Mouse (Mus musculus): ENCODE data around the gene Avpi1. TPM values are rescaled to one million over a fixed set of nuclear protein-coding genes. Genes with fewer than 3 reads are reported as not detected.

Gene Avpi1
- polyA plus RNA-seq, 2 experiments from 2014 or later = 9.2 to 9.7 TPM

DNA sequence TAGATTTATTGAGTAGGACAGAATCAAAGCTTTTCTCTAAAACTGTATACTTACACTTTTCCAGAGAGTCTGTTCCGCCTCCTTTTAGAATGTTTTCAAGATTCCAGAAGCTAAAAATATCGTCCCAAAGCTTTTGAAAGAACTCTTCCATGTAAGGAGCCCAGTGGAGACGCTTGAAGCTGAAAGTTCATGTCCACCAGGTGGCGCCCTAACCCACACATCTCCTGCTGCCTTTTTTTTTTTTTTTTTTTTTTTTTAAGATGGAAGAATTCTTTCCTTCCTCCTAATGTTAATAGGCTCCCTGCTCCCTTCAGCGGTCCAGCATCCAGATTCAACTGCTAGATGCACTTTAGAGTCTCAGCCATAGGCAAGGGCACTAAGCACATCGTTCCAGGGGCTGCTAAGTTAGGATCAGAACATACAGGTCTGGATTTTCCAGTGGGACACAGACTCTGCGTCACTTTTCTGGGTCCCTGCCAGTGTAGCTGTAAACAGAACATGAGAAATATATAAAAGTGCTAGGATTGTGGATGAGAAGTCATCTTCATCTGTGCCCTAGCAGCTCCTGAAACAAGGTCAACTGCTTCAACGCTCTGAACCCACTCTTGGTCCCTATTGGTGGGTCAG lies 15.8 kb upstream of the Avpi1 start:
- no peak for ATAC-seq

DNA sequence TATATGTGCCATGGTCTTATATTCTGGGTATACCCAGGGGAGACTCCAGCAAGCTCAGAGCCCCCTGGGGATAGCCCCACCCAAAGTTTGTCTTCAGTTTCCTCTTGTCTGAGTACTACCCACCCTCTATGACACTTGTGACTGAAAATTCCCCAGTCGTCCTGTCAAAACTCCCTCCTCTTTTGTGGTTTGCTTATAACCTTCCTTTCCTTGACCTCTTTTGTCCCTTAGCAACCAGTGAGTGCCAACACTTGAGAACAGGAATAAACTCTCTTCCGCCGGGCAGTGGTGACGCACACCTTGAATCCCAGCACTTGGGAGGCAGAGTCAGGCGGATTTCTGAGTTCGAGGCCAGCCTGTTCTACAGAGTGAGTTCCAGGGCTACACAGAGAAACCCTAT lies 15.2 kb upstream of the Avpi1 start:
- ATAC-seq = no peak

DNA sequence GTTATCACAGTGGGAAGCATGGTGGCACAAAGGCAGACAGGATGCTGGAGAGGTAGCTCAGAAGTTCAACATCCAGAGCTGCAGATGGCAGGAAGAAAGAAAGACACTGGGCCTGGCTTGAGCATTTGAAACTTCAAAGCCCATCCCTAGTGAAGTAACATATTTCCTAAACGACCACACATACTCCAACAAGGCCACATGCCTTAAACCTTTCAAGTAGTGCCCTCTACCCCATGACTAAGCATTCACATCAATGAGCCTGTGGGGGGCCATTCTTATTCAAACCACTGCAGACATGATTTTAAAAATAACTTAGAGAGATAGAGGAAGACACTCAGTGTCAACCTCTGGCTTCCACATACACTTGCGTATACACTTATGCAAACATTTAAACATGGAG lies 13.9 kb upstream of the Avpi1 start:
- no peak for ATAC-seq

DNA sequence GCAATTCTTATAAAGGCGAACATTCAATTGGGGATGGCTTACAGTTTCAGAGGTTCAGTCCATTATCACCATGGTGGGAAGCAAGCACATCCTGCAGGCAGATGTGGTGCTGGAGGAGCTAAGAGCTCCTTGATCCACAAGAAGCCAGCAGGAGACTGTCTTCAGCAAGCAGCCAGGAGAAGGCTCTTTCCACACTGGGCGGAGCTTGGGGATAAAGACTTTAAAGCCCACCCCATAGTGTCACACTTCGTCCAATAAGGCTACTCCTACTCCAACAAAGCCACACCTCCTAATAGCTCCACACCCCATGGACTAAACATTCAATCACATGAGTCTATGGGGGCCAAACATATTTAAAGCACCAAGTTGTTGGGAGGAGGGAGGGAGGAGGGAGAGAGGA lies 13.1 kb upstream of the Avpi1 start:
- no peak for ATAC-seq

DNA sequence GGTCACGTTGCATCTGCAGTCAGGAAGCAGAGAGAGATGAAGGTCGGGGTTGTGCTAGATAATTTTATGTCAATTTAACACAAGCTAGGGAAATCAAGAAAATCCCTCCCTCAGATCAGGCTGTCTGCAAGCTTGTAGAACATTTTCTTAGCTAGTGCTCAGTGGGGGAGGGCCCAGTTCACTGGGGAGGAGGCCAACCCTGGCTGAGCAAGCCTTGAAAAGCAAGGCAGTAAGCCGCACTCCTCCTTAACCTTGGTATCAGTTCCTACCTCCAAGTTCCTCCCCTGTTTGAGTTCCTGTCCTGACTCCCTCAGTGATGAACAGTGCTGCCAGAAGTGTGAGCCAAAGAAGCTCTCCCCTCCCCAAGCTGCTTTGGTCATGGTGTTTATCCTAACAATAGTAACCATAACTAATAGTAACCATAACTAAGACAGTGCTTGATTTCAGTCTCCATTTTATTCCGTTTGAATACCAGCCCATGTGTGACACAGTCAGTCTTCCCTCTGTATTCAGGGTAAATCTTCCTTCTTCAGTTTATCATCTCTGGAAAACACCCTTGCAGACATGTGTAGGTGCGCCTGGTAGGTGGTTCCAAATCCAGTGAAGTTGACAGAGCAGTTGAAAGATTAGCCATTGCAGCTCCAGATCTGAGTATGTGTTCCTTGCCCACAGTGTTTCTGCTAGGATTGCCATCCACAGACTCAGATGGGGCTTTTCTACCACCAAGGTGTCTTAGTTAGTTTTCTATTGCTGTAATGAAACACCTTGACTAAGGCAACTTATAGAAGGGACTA lies 11.1 kb upstream of the Avpi1 start:
- no peak for ATAC-seq

DNA sequence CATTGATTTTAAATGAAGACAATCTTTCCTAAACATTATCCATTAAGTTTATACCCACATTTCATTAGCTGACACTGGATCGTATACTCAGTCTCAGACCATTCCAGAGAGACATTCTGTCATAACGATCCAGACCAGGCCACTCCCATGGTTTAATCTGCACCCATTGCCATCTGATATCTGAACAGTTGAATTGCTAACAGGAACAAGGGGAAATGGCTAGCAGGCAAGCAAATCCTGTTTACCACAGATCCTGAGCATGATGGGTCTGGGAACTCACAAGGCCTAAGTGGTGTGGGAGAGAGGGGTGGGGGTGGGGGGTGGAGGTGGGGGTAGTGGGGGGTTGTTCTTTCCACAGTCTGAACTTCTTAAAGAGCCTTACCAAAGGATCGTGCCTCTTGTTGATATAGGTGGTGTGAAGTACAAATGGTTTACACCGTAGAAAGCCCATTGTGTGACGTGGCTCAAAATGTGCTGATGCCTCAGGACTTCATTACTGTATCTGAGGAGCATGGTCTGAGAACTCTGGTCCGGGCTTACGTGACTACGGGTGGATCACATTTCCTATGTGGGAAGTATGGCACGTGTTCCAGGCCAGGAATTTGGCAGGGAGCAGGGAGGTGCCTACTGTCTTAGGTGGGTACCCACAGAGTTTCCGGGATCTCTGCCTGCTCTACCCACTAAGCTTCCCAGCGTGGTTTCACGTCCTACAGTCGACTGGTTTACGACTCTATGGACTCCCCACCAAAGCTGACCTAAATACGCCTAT lies 9.8 kb upstream of the Avpi1 start:
- ATAC-seq = no peak

DNA sequence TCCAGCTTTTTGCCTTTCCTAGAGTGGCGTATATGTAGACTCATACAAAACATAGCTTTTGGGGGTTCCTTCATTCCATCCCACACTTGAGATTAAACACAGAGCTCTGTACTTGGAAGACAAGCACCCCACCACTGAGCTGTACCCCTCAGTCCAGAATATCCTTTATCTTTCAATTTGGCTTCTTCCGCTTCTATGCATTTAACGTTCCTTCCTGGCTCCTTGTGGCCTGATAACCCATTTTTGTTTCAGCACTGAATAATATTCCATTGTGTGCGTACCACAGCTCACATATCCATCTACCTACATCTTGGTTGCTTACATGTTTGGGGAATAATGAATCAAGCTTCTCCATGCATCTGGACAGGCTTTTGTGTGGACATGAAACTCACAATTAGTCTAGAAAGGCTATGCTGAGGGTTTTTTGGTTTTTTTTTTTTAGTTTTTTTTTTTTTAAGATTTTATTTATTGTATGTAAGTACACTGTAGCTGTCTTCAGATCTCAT lies 8.4 kb upstream of the Avpi1 start:
- ATAC-seq = no peak

DNA sequence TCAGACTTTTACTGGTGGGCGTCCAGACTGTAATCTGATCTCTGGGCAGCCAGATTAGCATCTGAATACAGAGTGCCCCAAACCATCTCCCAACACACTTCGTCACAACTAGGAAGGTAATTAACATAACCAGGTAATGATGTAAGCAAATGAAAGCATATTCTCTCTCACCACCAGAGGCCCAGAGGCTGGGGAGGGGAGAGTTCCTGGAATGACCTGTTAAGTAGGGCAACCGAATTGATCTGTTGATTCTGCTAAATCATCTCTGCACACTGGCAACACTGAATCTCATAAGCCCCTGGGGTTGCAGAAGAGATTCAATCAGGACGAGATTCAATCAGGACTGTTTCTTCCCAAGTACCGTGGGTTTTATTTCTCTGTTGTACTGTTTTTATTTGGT lies 7.3 kb upstream of the Avpi1 start:
- ATAC-seq = no peak

DNA sequence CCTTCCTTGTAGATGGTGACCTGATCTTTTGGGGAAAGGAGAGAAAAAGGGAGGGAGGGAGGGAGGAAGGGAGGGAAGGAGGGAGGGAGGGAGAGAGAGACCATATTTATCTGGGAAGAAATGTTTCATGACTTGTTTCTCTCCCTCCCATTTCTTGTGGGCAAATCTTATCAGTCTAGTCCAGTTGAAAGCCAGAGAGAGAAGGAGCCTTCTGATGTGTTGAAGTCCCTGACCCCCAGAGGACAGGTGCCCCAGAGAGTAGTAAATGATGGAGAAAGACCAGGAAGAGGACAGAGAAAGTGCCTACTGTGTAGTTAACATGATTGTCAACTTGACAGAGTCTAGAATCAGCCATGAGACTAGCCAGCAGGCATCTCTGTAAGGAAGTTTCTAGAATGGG lies 6.2 kb upstream of the Avpi1 start:
- no peak for ATAC-seq

DNA sequence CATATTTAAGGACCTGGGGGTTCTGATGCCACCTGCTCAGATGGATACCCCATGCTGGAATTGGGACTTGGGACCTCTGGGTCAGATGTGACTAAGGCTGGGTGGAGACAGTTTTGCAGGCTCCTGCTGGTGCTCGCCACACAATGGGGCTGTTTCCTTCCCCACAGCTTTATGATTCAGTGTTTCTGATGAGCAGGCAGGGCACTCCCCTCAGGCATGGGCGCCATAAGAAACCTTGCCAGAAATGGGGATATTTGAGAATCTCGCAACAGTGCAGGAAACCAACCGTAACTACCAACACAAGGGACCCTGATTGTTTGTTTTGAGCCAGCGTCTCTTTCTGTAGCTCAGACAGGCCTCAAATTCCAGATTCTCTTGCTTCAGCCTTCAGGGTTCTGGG lies 2.2 kb upstream of the Avpi1 start:
- no peak for ATAC-seq

DNA sequence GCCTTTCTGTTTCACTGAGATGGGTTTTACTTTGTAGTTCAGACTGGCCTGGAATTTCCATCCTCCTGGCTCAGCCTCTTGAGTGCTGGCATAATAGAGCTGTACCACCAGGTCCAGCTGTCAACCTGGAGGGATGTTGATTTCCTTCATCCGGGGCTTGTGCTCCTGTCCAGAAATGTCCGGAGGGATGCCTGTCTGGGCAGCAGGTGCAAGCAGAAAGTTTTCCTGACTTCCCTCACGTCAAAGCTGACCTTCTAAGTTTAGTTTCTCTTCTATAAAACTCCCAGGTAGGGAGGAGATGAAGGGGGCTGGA lies 1.4 kb upstream of the Avpi1 start:
- no peak for ATAC-seq

DNA sequence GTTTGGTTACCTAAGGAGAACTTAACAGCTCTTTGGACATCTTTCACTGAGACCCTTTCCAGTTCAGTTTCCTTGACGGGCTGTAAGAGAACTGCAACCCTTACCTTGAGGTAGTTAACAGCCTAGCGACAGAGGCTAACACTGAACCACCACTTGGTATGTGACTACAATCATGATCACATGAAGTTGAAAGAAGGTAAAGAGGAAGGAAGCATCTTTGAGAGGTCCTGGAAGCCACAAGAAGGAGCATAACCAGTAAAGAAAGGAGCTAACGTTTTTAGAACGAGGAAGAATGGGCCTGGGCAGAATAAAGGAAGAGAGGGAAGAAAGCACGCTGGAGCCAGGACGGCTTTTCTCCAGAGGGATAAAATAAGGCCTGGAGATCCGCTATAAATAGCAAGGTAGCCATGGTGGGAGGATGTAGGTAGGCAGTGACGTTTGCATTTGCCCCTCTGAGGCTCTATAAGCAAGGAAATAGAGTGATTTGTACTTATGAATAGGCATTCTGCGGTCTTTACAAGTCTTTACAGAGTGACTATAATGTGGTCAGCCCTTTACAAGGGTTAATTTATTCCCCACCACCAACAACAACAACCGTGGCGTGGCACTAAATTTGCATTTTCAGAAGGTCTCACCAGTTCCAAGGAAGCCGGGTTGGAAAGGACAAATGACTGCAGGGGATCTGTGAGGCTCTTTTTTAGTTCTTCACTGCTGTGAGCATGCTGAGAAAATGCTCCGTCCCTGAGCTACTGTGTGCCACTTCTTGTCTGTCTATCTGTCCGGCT lies 842 bp upstream of the Avpi1 start:
- peak; percentile 24 for ATAC-seq

DNA sequence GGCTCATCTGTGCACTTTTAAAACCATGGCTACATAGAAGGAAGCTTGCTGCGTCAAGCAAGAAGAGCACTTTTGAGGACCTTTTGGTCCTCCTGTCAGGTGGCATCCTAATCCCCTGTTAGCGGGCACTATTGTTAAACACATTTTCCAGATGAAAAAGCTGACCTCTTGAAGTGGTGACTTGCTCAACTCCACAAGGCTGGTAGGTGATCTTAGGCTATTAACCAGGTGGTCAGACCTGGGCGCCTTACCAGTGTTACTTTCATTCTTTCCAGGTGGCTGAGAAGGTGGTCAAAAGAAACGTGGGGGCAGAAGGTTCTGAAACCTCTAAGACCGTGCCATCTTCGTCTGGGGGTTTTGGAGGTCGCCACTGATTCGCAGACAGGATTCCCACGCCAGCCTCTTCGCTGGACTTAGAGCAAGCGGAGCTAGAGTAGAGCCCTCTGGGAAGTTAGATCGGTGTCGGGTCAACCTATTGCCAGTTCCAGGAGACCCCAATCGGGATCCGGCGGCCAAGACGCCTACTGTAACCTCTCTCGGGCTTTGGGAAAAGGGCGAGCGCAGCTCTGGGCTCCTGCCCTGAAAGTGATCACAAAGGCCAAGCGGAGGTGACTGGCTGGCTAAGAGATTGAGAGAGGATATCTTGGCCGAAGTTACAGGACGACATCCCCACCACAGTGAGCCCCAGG lies 663 bp downstream of the Avpi1 start:
- no peak for ATAC-seq

DNA sequence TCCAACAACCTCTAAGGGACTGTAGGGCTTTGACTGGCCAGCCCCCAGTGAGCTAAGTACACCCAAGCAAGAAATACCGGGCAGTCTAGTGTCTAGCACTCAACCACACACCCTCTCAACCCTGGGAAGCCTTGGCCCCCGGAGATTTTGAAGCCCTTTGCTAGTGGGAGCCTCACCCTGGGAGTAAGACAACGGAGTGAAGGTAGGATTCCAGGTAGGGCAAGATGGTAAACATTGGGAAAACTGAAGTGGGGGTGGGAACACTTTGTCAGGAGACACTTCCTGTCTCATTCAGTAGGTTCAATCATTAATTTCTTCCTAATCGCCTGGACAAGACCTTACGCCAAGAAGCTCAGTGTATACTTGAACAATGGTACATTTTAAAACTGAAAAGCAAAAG lies 1.8 kb downstream of the Avpi1 start:
- no peak for ATAC-seq

DNA sequence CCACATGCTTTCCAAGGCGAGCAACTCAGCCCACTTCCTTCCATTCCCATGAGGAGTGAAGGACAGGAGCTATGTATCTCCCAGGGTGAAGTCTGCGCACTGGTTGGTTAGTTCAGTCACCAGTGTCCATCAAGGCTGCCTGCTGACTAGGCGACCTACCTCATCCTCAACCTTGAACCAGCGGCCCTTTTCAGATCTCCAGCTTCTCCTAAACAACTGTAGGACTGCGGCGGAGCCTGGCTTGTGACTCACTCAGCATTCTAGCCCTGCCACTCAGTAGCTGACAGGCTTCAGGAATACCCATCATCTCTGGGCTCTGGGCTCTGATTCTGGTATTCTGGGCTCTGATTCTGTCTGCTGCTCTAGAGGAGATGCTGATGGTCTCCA lies 2.6 kb downstream of the Avpi1 start:
- ATAC-seq = no peak

DNA sequence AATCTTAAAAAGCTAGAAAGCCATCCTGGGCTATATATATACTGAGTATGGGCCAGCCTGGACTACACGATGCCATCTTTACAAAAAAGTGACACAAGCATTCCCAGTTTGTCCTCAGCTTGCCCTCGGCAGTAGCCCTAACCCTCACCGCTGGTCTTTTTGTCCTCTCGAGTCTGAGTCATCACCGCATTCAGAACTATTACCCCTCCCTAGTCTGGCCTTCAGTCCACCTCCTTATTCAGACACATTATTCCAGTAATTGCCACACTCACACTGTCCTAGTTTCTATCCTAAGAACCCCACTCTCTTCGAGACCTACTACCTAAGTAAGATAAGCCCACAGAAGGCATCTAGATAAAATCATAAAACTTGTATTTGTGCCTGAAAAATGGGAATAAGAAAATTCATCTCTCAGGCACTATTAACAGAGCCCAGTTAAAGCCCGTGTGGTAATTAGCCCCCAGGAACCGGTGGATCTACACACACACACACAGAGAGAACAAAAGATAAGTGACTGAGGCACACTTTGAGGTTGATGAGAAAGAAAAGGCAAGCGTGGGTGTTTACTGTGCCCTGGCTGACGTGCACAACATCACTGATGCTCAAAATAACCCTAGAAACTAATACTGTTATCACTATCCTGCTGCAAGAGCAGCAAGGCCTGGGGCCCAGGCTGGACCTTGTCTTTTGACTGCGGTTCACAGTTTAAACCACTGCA lies 3.2 kb downstream of the Avpi1 start:
- ATAC-seq = no peak

DNA sequence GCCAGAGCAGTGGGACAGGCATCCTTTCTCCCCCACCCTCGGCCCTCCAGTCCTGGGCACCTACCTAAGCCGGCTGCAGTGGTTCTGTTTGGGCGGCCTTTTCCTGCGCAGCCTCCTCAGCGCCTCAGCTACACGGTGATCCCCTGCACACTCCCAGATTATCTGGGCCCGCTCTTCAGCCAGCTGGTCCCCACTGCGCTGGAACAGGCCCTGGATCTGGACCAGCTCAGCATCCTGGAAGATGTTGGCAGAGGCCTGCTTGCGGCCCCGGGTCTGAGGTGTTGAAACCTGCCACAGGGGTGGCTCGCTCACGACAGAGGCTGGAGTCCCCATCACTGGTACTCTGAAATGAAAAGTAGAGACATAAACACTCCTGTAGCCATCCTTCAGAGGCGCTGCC lies 4.2 kb downstream of the Avpi1 start:
- no peak for ATAC-seq

DNA sequence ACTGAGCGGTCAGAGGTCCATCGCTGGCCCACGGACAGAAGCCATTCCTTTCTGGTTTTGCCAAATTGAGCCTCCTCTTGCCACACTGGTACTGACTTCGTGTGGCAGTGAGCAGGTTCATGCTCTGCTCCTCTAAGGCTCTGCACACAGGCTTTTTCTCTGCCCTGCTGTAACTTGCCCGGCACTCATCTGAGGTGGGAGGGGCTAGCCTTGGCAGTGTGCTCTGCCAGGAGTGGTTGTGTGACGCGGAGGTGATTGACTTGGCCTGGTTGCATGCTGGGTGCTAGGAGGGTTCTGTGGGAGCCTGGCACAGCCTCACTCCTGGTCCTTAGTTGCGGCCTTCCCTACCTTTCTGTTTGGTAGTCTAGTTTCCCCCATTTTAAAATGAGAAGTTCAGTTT lies 8.4 kb downstream of the Avpi1 start:
- ATAC-seq = no peak

DNA sequence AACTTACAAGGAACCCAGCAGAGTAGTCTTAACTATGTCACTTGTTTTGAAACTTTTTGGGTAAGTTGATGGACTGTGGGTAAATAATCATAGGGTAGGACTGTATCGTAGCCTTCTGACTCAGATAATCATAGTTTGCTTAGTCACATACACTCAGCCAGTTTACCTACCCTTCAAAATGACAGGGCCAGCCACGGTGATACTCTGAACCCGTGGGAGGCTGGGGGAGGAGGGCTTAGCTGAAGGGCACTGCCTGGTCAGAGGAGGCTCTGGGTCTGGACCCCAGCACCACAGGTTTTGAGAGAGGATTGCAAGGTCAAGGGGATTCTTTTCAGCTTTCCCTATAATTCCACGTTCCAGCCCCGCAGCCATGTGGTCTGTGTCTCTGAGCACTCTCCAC lies 10.3 kb downstream of the Avpi1 start:
- ATAC-seq = no peak

DNA sequence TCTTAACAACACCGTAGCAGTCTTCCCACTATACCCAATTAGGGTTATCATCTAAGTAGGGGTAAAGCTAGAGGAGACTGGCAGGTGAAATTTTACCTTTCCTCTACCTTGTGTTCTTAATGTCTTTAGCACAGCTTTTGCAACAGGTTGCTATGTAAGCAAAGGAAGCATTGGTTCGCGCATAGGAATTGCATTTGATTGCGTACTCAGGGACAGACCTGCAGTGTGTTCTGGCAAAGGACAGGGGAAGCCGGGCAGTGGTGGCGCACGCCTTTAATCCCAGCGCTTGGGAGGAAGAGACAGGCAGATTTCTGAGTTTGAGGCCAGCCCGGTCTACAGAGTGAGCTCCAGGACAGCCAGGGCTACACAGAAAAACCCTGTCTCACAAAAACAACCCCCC lies 10.7 kb downstream of the Avpi1 start:
- no peak for ATAC-seq

DNA sequence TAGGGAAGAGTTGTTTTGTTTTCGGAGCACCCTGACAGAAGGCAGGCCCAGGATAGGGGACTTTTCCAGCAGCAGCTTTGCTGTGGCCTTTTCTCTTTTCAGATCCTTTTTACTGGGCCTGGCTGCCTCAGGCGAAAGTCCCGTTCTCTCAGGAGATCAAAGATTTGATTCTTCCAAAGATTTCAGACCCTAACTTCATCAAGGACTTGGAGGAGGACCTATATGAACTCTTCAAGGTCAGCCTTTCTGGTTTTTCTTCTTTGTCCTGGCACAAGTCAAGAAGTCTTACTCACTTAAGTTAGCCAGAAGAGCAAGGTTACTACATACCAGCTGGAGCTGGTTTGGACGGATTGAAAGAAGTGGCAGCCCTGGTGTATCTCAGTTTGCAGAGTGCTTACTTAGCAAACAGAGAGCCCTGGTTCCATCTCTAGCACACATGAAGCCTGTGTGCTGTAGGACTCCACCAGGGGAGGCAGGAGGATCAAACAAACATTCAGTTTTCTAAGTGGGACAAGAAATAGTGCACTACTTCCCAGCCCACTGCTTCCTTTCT lies 13.0 kb downstream of the Avpi1 start:
- ATAC-seq = no peak

DNA sequence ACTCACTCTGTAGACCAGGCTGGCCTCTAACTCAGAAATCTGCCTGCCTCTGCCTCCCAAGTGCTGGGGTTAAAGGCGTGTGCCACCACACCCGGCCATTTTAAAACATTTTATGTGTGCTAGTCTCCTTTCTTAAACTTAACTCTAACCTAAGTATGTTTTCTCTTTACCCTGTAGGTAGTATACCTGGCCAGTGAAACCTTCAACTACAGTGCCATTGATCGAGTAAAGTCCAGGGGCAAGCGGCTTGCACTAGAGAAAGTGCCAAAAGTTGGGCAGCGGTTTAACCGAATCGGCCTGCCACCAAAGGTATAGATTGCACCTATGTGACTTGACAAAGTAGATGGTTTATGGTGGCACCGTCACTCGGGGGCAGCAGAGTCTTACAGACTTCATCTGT lies 24.2 kb downstream of the Avpi1 start:
- no peak for ATAC-seq
